Mouse (Mus musculus): ENCODE measurements at regions not wholly inside any gene's neighbourhood (a gene's known extent, or its start where the extent isn't known, plus 50 kb on each side); places are given as distances from the start of the nearest gene placed in this dataset.

DNA sequence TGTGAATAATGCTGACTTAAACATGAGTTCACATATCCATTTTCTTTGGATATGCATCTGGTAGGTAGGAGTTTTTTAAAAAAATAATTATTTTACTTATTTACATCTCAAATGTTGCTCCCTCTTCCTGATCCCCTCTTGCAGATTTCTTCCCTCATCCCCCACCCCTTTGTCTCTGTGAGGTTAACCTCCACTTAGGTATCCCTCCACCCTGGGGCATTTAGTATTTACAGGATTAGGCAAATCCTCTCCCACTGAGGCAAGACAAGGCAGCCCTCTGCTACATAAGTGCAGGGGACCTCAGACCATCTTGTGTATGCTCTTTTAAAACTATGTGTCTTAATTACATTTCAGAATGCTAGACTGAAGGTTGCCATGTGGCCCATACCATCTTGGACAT lies 155.2 kb upstream of the Shcbp1 start:
- DNase-seq (ENCODE audit: extremely low spot score, low read depth, low spot score), result no peak

DNA sequence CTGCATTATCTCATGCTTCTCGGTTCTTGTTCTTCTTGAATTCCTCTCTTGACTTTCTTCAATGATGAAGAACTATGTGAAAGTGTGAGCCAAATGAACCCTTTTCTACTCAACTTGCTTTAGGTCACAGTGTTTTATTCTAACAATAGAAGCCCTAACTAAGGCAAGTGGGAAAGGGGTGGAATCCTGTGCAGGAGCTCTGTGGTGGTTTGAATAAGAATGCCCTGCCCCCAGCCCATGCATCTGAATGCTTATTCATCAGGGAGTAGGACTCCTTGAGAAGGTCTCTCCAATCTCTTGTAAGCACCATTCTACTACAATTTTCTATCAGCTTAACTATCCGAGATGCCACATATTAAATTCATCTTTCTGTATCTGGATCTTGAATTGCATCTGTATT lies 154.7 kb upstream of the Shcbp1 start:
- no peak for DNase-seq (ENCODE audit: extremely low spot score, low read depth, low spot score)

DNA sequence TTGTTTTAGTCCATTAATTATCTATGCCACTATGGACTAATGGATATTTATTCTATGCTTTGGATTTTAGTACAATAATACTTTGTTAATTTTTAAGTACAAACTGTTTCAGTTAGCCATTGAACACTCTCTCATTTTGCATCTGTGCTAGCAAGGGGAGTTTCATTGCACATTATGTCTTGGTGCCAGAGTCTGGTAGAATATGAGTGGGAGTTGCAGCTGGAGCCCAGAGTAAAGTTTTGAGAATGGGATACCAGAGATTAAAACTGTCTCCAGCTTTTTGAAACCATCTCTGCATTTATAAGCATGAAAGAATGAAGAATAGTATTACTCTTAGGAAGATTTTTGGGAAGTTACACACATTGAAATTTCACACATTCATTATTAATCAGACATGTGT lies 137.1 kb upstream of the Shcbp1 start:
- no peak for DNase-seq (ENCODE audit: extremely low spot score, low read depth, low spot score)

DNA sequence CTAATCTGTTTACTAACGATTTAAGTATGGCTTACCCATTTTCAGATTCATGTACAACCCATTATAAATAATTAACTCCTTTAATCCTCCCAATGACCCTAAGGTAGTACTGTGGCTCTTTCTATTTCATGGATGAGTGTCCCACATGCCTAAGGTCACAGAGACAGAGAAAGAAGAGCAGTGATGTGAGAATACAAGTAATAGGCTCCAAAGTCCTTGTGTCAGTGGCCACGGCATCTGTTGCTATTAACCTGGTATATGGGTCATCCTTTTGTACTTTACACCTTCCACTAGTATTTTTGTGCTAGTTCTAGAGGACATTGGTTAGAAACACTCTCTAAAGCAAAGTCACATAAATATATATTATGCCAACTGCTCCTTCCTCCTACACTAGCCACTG lies 115.7 kb upstream of the Shcbp1 start:
- no peak for DNase-seq (ENCODE audit: extremely low spot score, low read depth, low spot score)

DNA sequence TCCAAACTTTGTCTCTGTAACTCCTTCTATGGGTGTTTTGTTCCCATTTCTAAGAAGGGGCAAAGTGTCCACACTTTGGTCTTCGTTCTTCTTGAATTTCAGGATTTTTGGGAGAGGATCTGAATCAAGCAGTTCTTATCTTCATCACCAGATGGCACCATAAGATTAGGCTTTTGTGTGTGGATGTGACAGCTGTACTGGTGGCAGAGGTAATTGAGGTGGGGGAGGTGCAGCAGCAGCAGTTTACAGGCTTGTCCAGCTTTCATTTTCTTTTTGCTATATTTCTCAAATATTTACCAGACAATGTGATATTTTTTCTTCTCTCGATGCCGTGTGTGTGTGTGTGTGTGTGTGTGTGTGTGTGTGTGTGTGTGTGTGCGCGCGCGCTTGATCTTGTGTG lies 89.4 kb upstream of the Shcbp1 start:
- DNase-seq (ENCODE audit: extremely low spot score, low read depth, low spot score), result peak; percentile 46

DNA sequence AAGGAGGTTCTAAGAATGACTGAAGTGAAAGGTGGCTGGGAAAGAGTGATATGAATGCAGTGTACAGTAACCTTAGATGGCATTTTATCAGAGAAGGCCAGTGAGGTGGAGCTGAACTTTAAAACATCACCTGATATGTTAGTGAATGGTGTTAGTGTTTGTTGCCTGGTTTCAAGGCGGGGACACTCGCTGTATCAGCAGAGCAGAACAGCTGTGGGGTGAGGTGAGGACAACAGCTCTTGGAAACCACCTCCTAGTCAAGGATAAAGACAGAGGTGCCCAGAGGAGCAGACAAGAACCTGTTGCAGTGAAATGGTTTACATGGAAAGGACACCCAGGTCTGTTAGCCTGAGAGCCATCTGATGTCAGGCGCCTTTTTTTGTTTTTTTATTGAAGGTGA lies 59.7 kb upstream of the Shcbp1 start:
- DNase-seq (ENCODE audit: extremely low spot score, low read depth, low spot score), result no peak

DNA sequence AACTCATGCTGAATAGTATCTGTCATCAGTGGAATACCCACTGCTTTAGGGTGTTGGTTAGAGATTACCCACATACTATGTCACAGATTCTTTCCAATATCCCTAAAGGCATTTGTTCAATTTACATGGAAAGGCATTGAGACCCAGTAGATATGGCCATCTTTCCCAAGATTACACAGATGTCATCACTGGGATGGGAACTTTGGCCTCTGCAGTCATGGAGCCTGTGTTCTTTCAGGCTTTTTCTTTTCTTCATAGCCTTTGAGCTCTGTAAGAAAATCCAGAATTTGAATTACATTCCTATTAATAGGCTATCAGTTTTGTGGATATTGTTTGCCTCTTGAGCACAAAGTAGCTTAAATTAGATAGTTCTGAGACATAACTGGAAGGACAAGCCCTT lies 59.2 kb upstream of the Shcbp1 start:
- no peak for DNase-seq (ENCODE audit: extremely low spot score, low read depth, low spot score)

DNA sequence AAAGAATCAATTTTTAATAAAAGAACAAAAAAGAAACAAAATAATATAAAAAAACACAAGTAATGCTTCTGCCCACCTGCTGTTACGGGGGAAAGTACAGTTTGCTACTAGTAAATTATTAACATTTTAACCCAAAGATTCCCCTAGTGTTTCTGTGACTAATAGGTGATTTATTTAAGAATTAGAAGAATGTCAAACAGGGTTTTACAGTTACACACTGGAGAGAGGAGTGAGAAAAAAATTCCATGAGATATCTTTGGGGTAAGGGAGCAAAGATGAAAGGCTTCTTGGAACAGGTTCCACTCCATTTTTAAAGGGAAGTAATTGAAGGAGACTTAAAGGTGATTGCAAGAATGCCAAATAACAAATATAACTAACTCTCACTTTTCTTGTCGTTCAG lies 58.4 kb upstream of the Shcbp1 start:
- DNase-seq (ENCODE audit: extremely low spot score, low read depth, low spot score), result no peak

DNA sequence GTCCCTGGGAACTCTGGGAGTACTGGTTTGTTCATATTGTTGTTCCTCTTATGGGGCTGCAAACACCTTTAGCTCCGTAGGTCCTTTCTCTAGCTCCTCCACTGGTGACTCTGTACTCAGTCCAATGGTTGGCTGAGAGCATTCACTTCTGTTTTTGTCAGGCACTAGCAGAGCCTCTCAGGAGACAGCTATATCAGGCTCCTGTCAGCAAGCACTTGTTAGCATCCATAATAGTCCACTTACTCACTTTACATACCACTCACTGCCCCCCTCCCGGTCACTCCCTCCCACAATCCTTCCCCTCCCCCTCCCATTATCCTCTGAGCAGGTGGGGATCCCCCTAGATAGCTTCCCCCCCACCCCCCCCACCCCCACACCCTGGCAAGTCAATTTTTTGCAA lies 57.3 kb upstream of the Shcbp1 start:
- DNase-seq (ENCODE audit: extremely low spot score, low read depth, low spot score), result no peak
